In the genomic region with DNA sequence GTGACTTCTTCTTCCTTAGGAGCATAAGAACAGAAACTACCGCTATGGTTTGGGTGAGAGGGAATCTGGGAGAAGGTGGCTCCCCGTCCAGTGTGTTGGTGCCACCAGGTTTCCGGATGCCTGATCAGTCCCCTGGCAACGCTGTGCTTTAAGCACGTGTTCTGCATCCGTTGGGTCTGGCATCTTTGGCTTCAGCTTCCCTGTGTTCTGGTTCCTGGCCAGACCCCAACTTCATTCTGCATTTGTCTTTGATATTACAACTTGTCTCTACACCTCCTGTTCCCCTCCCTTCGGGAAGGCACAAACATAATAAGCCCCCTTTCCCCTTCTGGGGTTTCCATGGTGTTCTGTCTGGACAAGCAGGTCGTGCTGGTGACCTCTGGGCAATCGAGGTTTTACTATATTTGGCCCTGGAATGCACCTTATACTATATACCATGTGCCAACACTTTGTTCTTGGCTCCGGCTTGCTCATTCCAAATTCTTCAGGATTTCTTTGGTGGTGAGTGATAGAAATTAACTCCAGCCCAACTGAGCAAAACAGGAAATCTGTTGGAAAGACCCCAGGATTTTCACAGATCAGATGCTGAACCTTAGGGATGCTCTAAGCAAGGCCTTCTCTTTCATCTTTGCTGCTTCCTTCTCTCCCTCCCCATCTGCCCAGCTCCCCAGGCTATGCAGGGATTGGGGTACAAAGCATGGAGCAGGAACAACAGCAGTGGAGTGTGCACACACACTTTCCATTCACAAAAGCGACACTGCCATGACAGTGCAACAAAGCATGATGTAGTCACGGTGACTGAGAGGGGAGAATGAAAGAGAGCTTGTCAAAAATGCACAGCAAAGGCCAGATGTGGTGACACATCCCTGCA, we compare ENCODE assay signal across 11 mouse cellular contexts. TPM values are rescaled to one million over a fixed set of nuclear protein-coding genes. Genes with fewer than 3 reads are reported as not detected.
DNase-seq lines count a peak whose midpoint lies in the region; ATAC-seq and TF ChIP-seq lines count a peak whose summit lies in the region.
"Had no signal": no experiment of that assay in that cellular context is flagged by ENCODE, and none has a peak within 500 bp of the region (broad histone marks: within the 10 kb centered on the region; RNA-seq: fewer than 3 reads in every experiment).

No protein-coding gene starts in this region.

- no peak overlapping the region for H3K9ac ChIP-seq in heart, postnatal 0 days (replicated peaks; ENCODE audit: low read depth, low read length)
- no peak overlapping the region for H3K9ac ChIP-seq in heart, embryonic 11.5 days (ENCODE audit: low read depth, low read length)
- no peak overlapping the region for H3K9ac ChIP-seq in limb, embryonic 15.5 days

- H3K4me2 ChIP-seq in heart, postnatal 0 days (ENCODE audit: low read depth, low read length), result no peak overlapping the region
- no peak overlapping the region for H3K4me2 ChIP-seq in heart, embryonic 11.5 days
- H3K4me2 ChIP-seq in limb, embryonic 15.5 days, result no peak overlapping the region

- peak overlapping the region; percentile 55 for H3K27ac ChIP-seq in heart, postnatal 0 days (ENCODE audit: low read depth)
- no peak overlapping the region for H3K27ac ChIP-seq in heart, embryonic 11.5 days (ENCODE audit: low read depth, low read length)
- H3K27ac ChIP-seq in forebrain, embryonic 10.5 days, result peak overlapping the region; percentile 74
- H3K27ac ChIP-seq in limb, embryonic 15.5 days, result peak overlapping the region; percentile 80

- H3K27me3 ChIP-seq in heart, postnatal 0 days (ENCODE audit: control insufficient read depth, insufficient read depth, low read length), result no peaks in the 10 kb centered on the region
- no peaks in the 10 kb centered on the region for H3K27me3 ChIP-seq in heart, embryonic 11.5 days (ENCODE audit: control insufficient read depth, insufficient read depth, low read length)
- H3K27me3 ChIP-seq in forebrain, embryonic 10.5 days (ENCODE audit: poor library complexity, severe bottlenecking), result no peaks in the 10 kb centered on the region
- H3K27me3 ChIP-seq in limb, embryonic 15.5 days, result no peaks in the 10 kb centered on the region

- no peak for DNase-seq in heart, postnatal 0 days (ENCODE audit: low spot score)
- peak; percentile 94 for DNase-seq in brain, embryonic 14.5 days (ENCODE audit: low read depth)
- no peak for DNase-seq in forebrain, embryonic 10.5 days (ENCODE audit: extremely low spot score, low spot score)
- DNase-seq in gastrocnemius, postnatal 36 days, result no peak
- no peak for DNase-seq in kidney, postnatal 36 days
- DNase-seq in ovary, postnatal 10 days (ENCODE audit: low spot score), result no peak

- WGBS in heart, postnatal 0 days, result 28% methylated on average over 12 of the region's 12 CpGs
- 64% methylated on average over 12 of the region's 12 CpGs for WGBS in heart, embryonic 11.5 days (ENCODE audit: insufficient replicate concordance)
- WGBS in forebrain, embryonic 10.5 days, result 57% methylated on average over 12 of the region's 12 CpGs
- WGBS in limb, embryonic 15.5 days, result 33% methylated on average over 12 of the region's 12 CpGs

- no peaks in the 10 kb centered on the region for H3K36me3 ChIP-seq in heart, postnatal 0 days (replicated peaks; ENCODE audit: control insufficient read depth, insufficient read depth, low read length)
- H3K36me3 ChIP-seq in heart, embryonic 11.5 days (ENCODE audit: control insufficient read depth, insufficient read depth, low read length), result no peaks in the 10 kb centered on the region
- no peaks in the 10 kb centered on the region for H3K36me3 ChIP-seq in forebrain, embryonic 10.5 days (replicated peaks)
- no peaks in the 10 kb centered on the region for H3K36me3 ChIP-seq in limb, embryonic 15.5 days

- H3K4me1 ChIP-seq in heart, postnatal 0 days (ENCODE audit: control insufficient read depth, insufficient read depth), result peaks cover 24% of the 10 kb centered on the region
- H3K4me1 ChIP-seq in heart, embryonic 11.5 days (ENCODE audit: control insufficient read depth, insufficient read depth, low read length), result peaks cover 20% of the 10 kb centered on the region
- H3K4me1 ChIP-seq in forebrain, embryonic 10.5 days, result peaks cover 50% of the 10 kb centered on the region
- peaks cover 35% of the 10 kb centered on the region for H3K4me1 ChIP-seq in limb, embryonic 15.5 days

- H3K4me3 ChIP-seq in heart, postnatal 0 days (ENCODE audit: low read depth, low read length), result no peak overlapping the region
- H3K4me3 ChIP-seq in heart, embryonic 11.5 days (ENCODE audit: low read depth, low read length), result no peak overlapping the region
- H3K4me3 ChIP-seq in forebrain, embryonic 10.5 days, result no peak overlapping the region
- H3K4me3 ChIP-seq in limb, embryonic 15.5 days, result no peak overlapping the region

- TF ChIP-seq EP300 in heart, postnatal 0 days (IDR thresholded peaks at IDR 0.05; ENCODE audit: low read depth), result no peak

- intact Hi-C loops in gastrocnemius, postnatal 36 days (cut with DNase I), result no loop called here

- no peak for TF ChIP-seq CTCF in heart, postnatal 0 days (IDR thresholded peaks at IDR 0.05; ENCODE audit: low read depth)
- TF ChIP-seq CTCF in brain, embryonic 14.5 days (IDR thresholded peaks at IDR 0.05; ENCODE audit: borderline replicate concordance, extremely low read depth, insufficient read depth, insufficient read length), result no peak

- peak; percentile 27; the same call in 1 of the 2 replicates for ATAC-seq in heart, postnatal 0 days (ENCODE audit: insufficient read depth, low read depth)
- ATAC-seq in heart, embryonic 11.5 days (replicated peaks; ENCODE audit: insufficient number of reproducible peaks, low FRiP score, low TSS enrichment), result no peak
- peak; percentile 17; the same call in 1 of the 2 replicates for ATAC-seq in limb, embryonic 15.5 days (ENCODE audit: insufficient number of reproducible peaks, low FRiP score, low TSS enrichment, low read depth)

- TF ChIP-seq POLR2A in brain, embryonic 14.5 days (IDR thresholded peaks at IDR 0.05; ENCODE audit: borderline replicate concordance, extremely low read depth, insufficient read depth, insufficient read length, poor library complexity, severe bottlenecking), result no peak

- H3K9me3 ChIP-seq in heart, postnatal 0 days (replicated peaks; ENCODE audit: control insufficient read depth, low read length), result no peaks in the 10 kb centered on the region
- no peaks in the 10 kb centered on the region for H3K9me3 ChIP-seq in heart, embryonic 11.5 days (replicated peaks; ENCODE audit: control insufficient read depth, low read length)
- no peaks in the 10 kb centered on the region for H3K9me3 ChIP-seq in forebrain, embryonic 10.5 days
- no peaks in the 10 kb centered on the region for H3K9me3 ChIP-seq in limb, embryonic 15.5 days

RNA-seq across cellular contexts. Expression of a gene that starts 52.2 kb away (rescaled TPM):
- not detected in 2 replicates for total RNA-seq in heart, postnatal 0 days (2014; rRNA removed; ENCODE audit: low replicate concordance)
- not detected in 2 replicates for polyA plus RNA-seq in heart, postnatal 0 days (2015; fragmentation: Nextera tagmentation; extraction: Ambion mirVana)
- not detected in 2 replicates for polyA plus RNA-seq in heart, embryonic 11.5 days (2014; fragmentation: Nextera tagmentation; extraction: Ambion mirVana)
- polyA plus RNA-seq in brain, embryonic 14.5 days (2012; rRNA removed), result not detected in 2 replicates
- polyA plus RNA-seq in forebrain, embryonic 10.5 days (2016; fragmentation: Nextera tagmentation; extraction: Ambion mirVana), result not detected in 2 replicates
- not detected in 2 replicates for polyA plus RNA-seq in limb, embryonic 15.5 days (2015; fragmentation: Nextera tagmentation; extraction: Ambion mirVana)
- not detected for total RNA-seq in gastrocnemius, postnatal 36 days (2021)
- total RNA-seq: MEL had no signal
- polyA plus RNA-seq: kidney, embryonic 16.5 days; liver, embryonic 16.5 days had no signal
